Mouse (Mus musculus): ENCODE results near the gene Esp22. TPM values are rescaled to one million over a fixed set of nuclear protein-coding genes. Genes with fewer than 3 reads are reported as not detected.
"Not testable (repeated sequence)": the region's sequence is repeated elsewhere in the genome, so short reads cannot be mapped to it uniquely, and the experiment has no call there.

Esp22 gene
- total RNA-seq (2021), result not detected

DNA sequence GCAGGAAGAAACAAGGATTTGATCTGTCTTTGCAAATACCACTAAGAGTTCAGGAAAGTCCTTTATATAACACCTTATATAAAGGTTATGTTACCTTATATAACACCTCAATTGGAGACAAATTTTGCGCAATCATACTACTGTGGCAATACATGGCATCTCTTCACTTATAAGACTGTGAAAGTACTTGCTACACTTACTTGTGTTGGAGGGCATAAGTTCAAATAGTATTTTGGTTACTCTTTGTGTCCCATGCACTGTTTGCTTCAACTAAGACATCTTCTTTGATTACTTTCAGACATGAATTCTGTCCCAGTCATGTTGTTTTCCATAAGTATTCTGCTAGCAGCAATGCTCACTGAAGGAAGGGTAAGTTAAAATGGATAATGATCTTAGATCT, at the start of gene Esp22:
TSS of gene Esp22 (plus strand) at position 301 of the 400 bp plus-strand sequence.
- no peak for DNase-seq
- intact Hi-C loops (cut with DNase I), result no loop called here

GRCm38 (mm10) chr17:39063641-39064040, 31.5 kb upstream of the Esp22 start:
- no peak for DNase-seq
- intact Hi-C loops (cut with DNase I), result no loop called here

DNA sequence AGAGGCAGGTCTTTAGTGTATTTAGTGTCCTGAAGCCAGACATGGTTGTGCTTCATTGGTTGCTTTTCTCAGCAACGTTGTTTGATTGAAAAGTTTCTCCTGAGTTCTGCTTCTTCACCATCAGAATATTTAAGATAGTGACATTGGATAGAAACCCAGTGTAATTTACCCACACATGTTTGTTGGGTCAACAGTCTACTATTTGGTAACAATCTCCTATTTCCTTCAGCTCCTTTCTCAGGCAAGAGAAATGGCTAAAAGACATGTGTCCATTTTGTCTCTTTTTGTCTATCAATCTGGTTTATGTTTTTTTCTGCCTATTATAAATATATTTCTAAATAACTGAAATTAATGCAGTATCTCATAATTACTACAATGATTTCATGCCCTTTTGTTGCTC, 18.2 kb upstream of the Esp22 start, which contains the start of gene Esp23:
TSS of gene Esp23 (minus strand) at position 101 of the 400 bp plus-strand sequence.
- intact Hi-C loops (cut with DNase I), result no loop called here
- no peak for DNase-seq

GRCm38 (mm10) chr17:39107126-39107525, 12.0 kb downstream of the Esp22 start:
- intact Hi-C loops (cut with DNase I); DNase-seq: not testable (repeated sequence)

DNA sequence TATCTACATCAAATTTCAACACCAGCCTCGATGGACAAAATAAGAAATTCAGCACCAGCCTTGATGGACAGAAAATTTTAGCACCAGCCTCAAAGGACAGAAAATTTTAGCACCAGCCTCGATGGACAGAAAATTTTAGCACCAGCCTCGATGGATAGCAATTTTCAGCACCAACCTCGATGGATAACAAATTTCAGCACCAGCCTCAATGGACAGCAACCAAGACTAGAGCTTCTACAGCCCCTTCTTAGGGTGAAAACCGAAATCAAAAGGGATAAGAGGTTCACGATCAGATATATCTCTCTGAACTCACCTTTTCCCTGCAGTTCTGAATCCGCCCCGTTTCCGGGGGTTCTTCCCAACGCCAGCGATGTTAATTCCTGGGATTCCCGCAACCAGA, 34.0 kb downstream of the Esp22 start:
- intact Hi-C loops (cut with DNase I); DNase-seq: not testable (repeated sequence)

Other genes starting within 250 kb of the Esp22 start
- not detected for gene Esp24, start 58.6 kb upstream of the Esp22 start, total RNA-seq (2021)
- gene Gm21903, start 52.0 kb upstream of the Esp22 start, total RNA-seq (2021), result not detected
- gene Esp23, start 18.3 kb upstream of the Esp22 start, total RNA-seq (2021), result not detected